Mouse (Mus musculus) liver, embryonic 14.5 days (tissue): ENCODE data around the gene Sec14l3.

ENCODE experiments used
- CTCF ChIP-seq: IDR thresholded peaks from 2 replicates; pipeline ENCODE4 v1.5.1; 2016; ENCODE audit warnings: antibody characterized with exemption, low read depth, control low read depth
- EP300 ChIP-seq: IDR thresholded peaks from 2 replicates; pipeline ENCODE4 v1.6.1; 2016; ENCODE audit warnings: antibody characterized with exemption, low read depth

DNA sequence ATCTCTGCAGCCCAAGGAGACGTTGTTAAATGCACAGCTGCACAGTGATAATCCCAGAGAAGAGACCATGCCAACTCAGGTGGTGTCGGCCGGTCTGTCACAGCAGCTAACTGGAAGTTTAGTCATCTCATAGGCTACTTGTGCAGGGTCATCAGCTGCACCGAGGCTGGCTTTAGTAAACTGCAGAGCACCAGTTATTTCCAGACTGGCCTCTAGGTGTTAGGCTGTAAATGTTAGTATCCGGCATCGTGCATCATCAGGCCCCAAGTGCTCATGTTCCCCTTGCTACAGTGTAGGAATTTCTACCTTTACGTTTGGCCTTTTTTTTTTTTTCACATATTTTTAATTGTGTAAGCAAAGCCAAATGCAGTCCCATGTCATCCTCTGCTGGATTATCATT, 31.2 kb upstream of the Sec14l3 start:
- TF ChIP-seq EP300, result no peak
- TF ChIP-seq CTCF, result no peak
